Mouse (Mus musculus) testis, adult 2 months (tissue): ENCODE results near the gene Zmym1. TPM values are rescaled to one million over a fixed set of nuclear protein-coding genes. Genes with fewer than 3 reads are reported as not detected.

Experiments
- H3K27ac ChIP-seq: fragments of 200-500 bp; 2 replicates; pipeline ENCODE4 v1.5.1; 2012; ENCODE audit warnings: low read depth, low read length; ENCODE audit not compliant: control insufficient read depth, insufficient read depth
- H3K27me3 ChIP-seq: fragments of 200-500 bp; 2 replicates; pipeline ENCODE4 v1.6.1; 2012; ENCODE audit warnings: mild to moderate bottlenecking, low read length, moderate library complexity; ENCODE audit not compliant: control insufficient read depth, insufficient read depth
- H3K36me3 ChIP-seq: fragments of 200-500 bp; 2 replicates; pipeline ENCODE4 v1.6.1; 2012; ENCODE audit warnings: mild to moderate bottlenecking, low read length; ENCODE audit not compliant: control insufficient read depth, insufficient read depth
- H3K4me1 ChIP-seq: fragments of 200-500 bp; 2 replicates; pipeline ENCODE4 v1.6.1; 2012; ENCODE audit warnings: low read length; ENCODE audit not compliant: control insufficient read depth, insufficient read depth
- H3K4me3 ChIP-seq: fragments of 200-500 bp; 2 replicates; pipeline ENCODE4 v1.5.1; 2012; ENCODE audit warnings: low read depth, mild to moderate bottlenecking, low read length, moderate library complexity, mixed read lengths; ENCODE audit not compliant: control insufficient read depth
- CTCF ChIP-seq: fragments of 200-500 bp; IDR thresholded peaks from 2 replicates; pipeline ENCODE4 v1.5.1; 2012; ENCODE audit warnings: low read depth, mild to moderate bottlenecking, inconsistent platforms, low read length, moderate library complexity; ENCODE audit not compliant: control insufficient read depth, insufficient read depth, insufficient replicate concordance
- POLR2A ChIP-seq: fragments of 200-500 bp; IDR thresholded peaks from 2 replicates; pipeline ENCODE4 v1.6.1; 2012; ENCODE audit warnings: low read depth, mild to moderate bottlenecking, inconsistent platforms, low read length, moderate library complexity; ENCODE audit not compliant: control insufficient read depth
- polyA plus RNA-seq: library from polyadenylated mRNA; depleted of rRNA; stranded (reverse); fragments of >200 nt; gene quantifications from 2 replicates; pipeline ENCODE4 v1.2.3, GENCODE M21; 2012

Zmym1 gene
- polyA plus RNA-seq, 1 experiment, result 2.8 TPM

GRCm38 (mm10) chr4:127039871-127040483 is 21.0 kb downstream of the Zmym1 start:
- no peak for TF ChIP-seq CTCF
- TF ChIP-seq POLR2A, result no peak
- no peak overlapping the region for H3K4me3 ChIP-seq
- no peaks in the 10 kb centered on the region for H3K36me3 ChIP-seq

GRCm38 (mm10) chr4:127038828-127039349 is 22.1 kb downstream of the Zmym1 start:
- H3K4me3 ChIP-seq, result no peak overlapping the region
- no peak for TF ChIP-seq CTCF
- TF ChIP-seq POLR2A, result no peak
- no peaks in the 10 kb centered on the region for H3K27me3 ChIP-seq
- H3K27ac ChIP-seq, result no peak overlapping the region
- H3K36me3 ChIP-seq, result no peaks in the 10 kb centered on the region; the same call in 1 of the 2 replicates
- H3K4me1 ChIP-seq, result no peaks in the 10 kb centered on the region

More at GRCm38 (mm10) chr4:127039871-127040483, 21.0 kb downstream of the Zmym1 start:
- Histone ChIP-seq H3K27ac (no peak overlapping the region), H3K4me1 (no peaks in the 10 kb centered on the region), H3K27me3 (no peaks in the 10 kb centered on the region)

GRCm38 (mm10) chr4:127037908-127038827 is 22.8 kb downstream of the Zmym1 start:
- H3K27ac ChIP-seq, result no peak overlapping the region
- no peaks in the 10 kb centered on the region for H3K4me1 ChIP-seq
- H3K27me3 ChIP-seq, result no peaks in the 10 kb centered on the region
- no peaks in the 10 kb centered on the region; the same call in 1 of the 2 replicates for H3K36me3 ChIP-seq
- no peak overlapping the region for H3K4me3 ChIP-seq
- TF ChIP-seq POLR2A (no peak), CTCF (no peak)

GRCm38 (mm10) chr4:127037158-127037557 is 23.8 kb downstream of the Zmym1 start:
- Histone ChIP-seq H3K4me1 (no peaks in the 10 kb centered on the region), H3K27me3 (no peaks in the 10 kb centered on the region), H3K27ac (no peak overlapping the region), H3K4me3 (no peak overlapping the region), H3K36me3 (no peaks in the 10 kb centered on the region; the same call in 1 of the 2 replicates)
- TF ChIP-seq CTCF (no peak), POLR2A (no peak)

- TF ChIP-seq CTCF (no peak), POLR2A (no peak)
- H3K4me3 ChIP-seq, result no peak overlapping the region
- H3K36me3 ChIP-seq, result peaks cover 12% of the 10 kb centered on the region
- H3K27ac ChIP-seq, result no peak overlapping the region
- peaks cover 2% of the 10 kb centered on the region; the same call in 1 of the 2 replicates for H3K4me1 ChIP-seq
- no peaks in the 10 kb centered on the region for H3K27me3 ChIP-seq
Observed at GRCm38 (mm10) chr4:127027228-127028190, 33.4 kb downstream of the Zmym1 start.

GRCm38 (mm10) chr4:127026826-127027225 is 34.1 kb downstream of the Zmym1 start:
- Histone ChIP-seq H3K4me1 (peaks cover 2% of the 10 kb centered on the region; the same call in 1 of the 2 replicates), H3K27me3 (no peaks in the 10 kb centered on the region), H3K36me3 (peaks cover 13% of the 10 kb centered on the region), H3K4me3 (no peak overlapping the region), H3K27ac (no peak overlapping the region)
- TF ChIP-seq CTCF (no peak), POLR2A (no peak)

- no peaks in the 10 kb centered on the region for H3K27me3 ChIP-seq
- H3K4me3 ChIP-seq, result no peak overlapping the region
- H3K27ac ChIP-seq, result no peak overlapping the region
- H3K36me3 ChIP-seq, result peaks cover 13% of the 10 kb centered on the region
- TF ChIP-seq CTCF (no peak), POLR2A (no peak)
- peaks cover 2% of the 10 kb centered on the region; the same call in 1 of the 2 replicates for H3K4me1 ChIP-seq
Observed at GRCm38 (mm10) chr4:127024240-127024639, 36.7 kb downstream of the Zmym1 start.
